Mouse (Mus musculus) hindbrain, embryonic 11.5 days (tissue): ENCODE measurements around the gene Apbb2. TPM values are rescaled to one million over a fixed set of nuclear protein-coding genes. Genes with fewer than 3 reads are reported as not detected.

ENCODE experiments used
- ATAC-seq: fragments of 200-750 bp; cut with Nextera tagmentation; 2 replicates; pipeline ENCODE4 v1.8.0; 2017; ENCODE audit warnings: mild to moderate bottlenecking, moderate TSS enrichment, moderate library complexity; ENCODE audit not compliant: low FRiP score
- DNase-seq: peaks from one replicate; pipeline ENCODE4 v3.0.0-alpha.2; 2015; ENCODE audit warnings: low spot score
- H3K27ac ChIP-seq: fragments of 300-500 bp; sonication (generic); 2 replicates; pipeline ENCODE4 v1.5.1; 2014; ENCODE audit warnings: mild to moderate bottlenecking, low read depth, low read length
- H3K27me3 ChIP-seq: fragments of 300-500 bp; sonication (generic); 2 replicates; pipeline ENCODE4 v1.6.1; 2014; ENCODE audit warnings: mild to moderate bottlenecking, low read length, moderate library complexity, mixed read lengths; ENCODE audit not compliant: control insufficient read depth, insufficient read depth
- H3K36me3 ChIP-seq: fragments of 300-500 bp; sonication (generic); 2 replicates; pipeline ENCODE4 v1.6.1; 2014; ENCODE audit warnings: mild to moderate bottlenecking, low read length, moderate library complexity, mixed read lengths; ENCODE audit not compliant: control insufficient read depth, insufficient read depth
- H3K4me1 ChIP-seq: fragments of 300-500 bp; sonication (generic); replicated peaks from 2 replicates; pipeline ENCODE4 v1.6.1; 2014; ENCODE audit warnings: low read length, mixed read lengths; ENCODE audit not compliant: control insufficient read depth, insufficient read depth
- H3K4me2 ChIP-seq: fragments of 300-500 bp; sonication (generic); replicated peaks from 2 replicates; pipeline ENCODE4 v1.6.1; 2014; ENCODE audit warnings: mild to moderate bottlenecking, low read depth, low read length
- H3K4me3 ChIP-seq: fragments of 300-500 bp; sonication (generic); 2 replicates; pipeline ENCODE4 v1.5.1; 2014; ENCODE audit warnings: low read depth, low read length
- H3K9ac ChIP-seq: fragments of 300-500 bp; sonication (generic); 2 replicates; pipeline ENCODE4 v1.6.1; 2014; ENCODE audit warnings: low read depth, low read length
- H3K9me3 ChIP-seq: fragments of 300-500 bp; sonication (generic); 2 replicates; pipeline ENCODE4 v1.6.1; 2016; ENCODE audit warnings: low read length; ENCODE audit not compliant: control insufficient read depth
- WGBS: fragments of 180-500 bp; shearing (Covaris S2); extraction: QIAGEN DNeasy Blood & Tissue Kit; methylation state at CpG from one replicate; pipeline ENCODE4 v1.1.7; 2014; 5-methylcytosine and 5-hydroxymethylcytosine counted together
- polyA plus RNA-seq: library from polyadenylated mRNA; unstranded; fragments of >200 nt; fragmentation: Nextera tagmentation; extraction: Ambion mirVana; gene quantifications from 2 replicates; pipeline ENCODE4 v1.2.1, GENCODE M21; 2014

Gene Apbb2
- polyA plus RNA-seq, 1 experiment from 2014 or later = 43.0 TPM

DNA sequence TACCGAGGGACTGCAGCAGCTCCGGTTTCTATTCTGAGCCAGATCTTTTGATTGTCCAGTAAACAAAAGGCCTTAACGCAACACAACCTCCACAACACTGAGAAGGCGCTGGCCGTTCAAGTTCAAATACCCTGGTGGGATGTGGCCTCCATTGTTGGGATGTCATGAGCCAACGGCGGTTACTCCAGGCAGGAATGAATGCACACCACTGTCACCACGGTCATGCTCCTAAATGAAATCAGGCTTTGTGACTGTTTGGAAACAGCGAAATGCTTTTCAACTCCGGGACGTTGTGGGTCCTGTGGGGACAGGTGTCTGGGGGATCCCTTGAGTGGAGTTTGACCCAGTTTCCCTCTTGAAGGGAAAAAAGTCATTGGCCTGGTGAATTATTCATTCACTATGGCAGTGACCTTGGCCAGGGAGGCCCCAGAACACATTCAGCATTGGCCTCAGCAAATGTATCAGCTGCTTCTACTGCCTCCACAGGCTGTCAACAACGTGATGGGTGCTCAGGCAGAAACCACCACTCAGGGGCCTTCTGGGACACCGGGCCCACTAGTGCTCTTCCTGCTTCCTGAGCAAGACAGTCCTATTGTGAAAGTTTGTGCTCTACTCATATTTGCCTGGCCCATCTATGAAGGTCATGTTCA, 244.9 kb downstream of the Apbb2 start:
- Histone ChIP-seq H3K4me2 (no peak overlapping the region), H3K9me3 (no peaks in the 10 kb centered on the region), H3K4me1 (no peaks in the 10 kb centered on the region), H3K9ac (no peak overlapping the region), H3K36me3 (no peaks in the 10 kb centered on the region), H3K4me3 (no peak overlapping the region), H3K27ac (no peak overlapping the region), H3K27me3 (no peaks in the 10 kb centered on the region)
- ATAC-seq (peak; percentile 66), DNase-seq (peak; percentile 26)
- WGBS = 47% methylated on average over 13 of the region's 13 CpGs

DNA sequence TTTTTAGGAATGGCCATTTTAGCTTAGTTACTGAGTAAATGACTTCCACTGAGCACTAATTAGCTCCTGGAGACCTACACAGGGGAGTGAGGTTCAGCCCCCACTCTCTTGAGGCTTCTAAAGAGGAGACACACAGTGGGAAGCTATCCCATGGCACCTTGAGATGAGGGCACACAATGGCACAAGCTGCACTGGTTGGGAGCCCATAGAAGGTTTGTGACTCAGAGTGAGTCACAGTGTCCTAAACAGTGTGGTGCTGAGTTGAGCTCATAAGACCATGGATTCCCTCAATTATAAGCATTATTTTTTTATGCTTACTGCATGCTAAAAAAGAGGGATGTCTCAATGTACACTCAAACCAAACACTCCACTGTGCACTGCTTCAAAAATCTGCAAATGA, 247.5 kb downstream of the Apbb2 start:
- H3K4me2 ChIP-seq = no peak overlapping the region
- H3K9ac ChIP-seq = no peak overlapping the region
- no peaks in the 10 kb centered on the region for H3K4me1 ChIP-seq
- ATAC-seq = no peak
- no peaks in the 10 kb centered on the region for H3K36me3 ChIP-seq
- H3K9me3 ChIP-seq = no peaks in the 10 kb centered on the region
- H3K4me3 ChIP-seq = no peak overlapping the region
- H3K27me3 ChIP-seq = no peaks in the 10 kb centered on the region
- no peak overlapping the region for H3K27ac ChIP-seq
- no peak for DNase-seq

DNA sequence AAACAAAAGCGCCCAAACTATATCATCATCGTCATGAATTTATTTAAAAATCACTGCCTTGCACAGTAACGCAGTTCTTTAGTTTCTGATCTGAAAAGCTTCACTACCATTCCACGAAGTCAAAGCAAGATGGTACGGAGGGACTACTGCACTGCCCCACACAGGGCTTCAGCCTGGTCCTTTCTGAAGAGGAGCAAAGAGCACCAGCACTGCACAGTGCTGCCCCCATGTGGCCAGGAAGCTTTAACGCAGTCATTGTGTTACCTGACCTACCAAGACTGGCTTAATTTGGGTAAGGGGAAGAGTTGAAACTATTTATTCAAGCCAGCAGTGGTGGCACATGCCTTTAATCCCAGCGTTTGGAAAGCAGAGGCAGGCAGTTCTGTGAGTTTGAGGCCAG, 249.6 kb downstream of the Apbb2 start:
- no peak overlapping the region for H3K4me3 ChIP-seq
- no peak overlapping the region for H3K27ac ChIP-seq
- no peaks in the 10 kb centered on the region for H3K4me1 ChIP-seq
- no peaks in the 10 kb centered on the region for H3K9me3 ChIP-seq
- H3K9ac ChIP-seq = no peak overlapping the region
- 43% methylated on average over 7 of the region's 7 CpGs for WGBS
- no peak overlapping the region for H3K4me2 ChIP-seq
- DNase-seq (peak; percentile 81), ATAC-seq (0 out of 2 replicates have a peak, but pooled peaks have one; percentile 30)
- H3K36me3 ChIP-seq = no peaks in the 10 kb centered on the region
- no peaks in the 10 kb centered on the region for H3K27me3 ChIP-seq

DNA sequence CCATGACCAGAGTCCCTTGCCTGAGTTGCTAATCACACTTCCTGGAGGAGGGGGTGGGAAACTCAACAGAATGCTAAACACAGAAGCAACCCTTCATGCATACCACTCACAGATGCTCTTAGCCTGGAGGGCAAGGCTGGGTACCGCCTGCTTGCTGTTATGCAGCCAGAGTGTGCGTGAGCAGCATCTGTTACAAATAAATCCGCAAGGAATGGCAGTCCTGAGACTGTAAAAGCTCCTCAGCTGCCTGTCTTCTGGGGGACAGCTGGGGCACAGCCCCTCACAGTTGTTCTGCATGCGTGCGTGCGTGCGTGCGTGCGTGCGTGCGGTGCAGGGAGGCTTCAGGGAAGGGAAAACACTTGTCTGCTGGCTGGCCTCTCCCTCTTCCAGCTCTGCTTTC, 250.9 kb downstream of the Apbb2 start:
- WGBS = 51% methylated on average over 11 of the region's 11 CpGs
- H3K36me3 ChIP-seq = no peaks in the 10 kb centered on the region
- no peaks in the 10 kb centered on the region for H3K9me3 ChIP-seq
- no peak overlapping the region for H3K4me3 ChIP-seq
- ATAC-seq = peak; percentile 72
- H3K4me1 ChIP-seq = no peaks in the 10 kb centered on the region; the same call in 1 of the 2 replicates
- H3K27ac ChIP-seq = no peak overlapping the region
- H3K27me3 ChIP-seq = no peaks in the 10 kb centered on the region
- no peak overlapping the region for H3K4me2 ChIP-seq
- no peak overlapping the region for H3K9ac ChIP-seq
- peak; percentile 30 for DNase-seq

DNA sequence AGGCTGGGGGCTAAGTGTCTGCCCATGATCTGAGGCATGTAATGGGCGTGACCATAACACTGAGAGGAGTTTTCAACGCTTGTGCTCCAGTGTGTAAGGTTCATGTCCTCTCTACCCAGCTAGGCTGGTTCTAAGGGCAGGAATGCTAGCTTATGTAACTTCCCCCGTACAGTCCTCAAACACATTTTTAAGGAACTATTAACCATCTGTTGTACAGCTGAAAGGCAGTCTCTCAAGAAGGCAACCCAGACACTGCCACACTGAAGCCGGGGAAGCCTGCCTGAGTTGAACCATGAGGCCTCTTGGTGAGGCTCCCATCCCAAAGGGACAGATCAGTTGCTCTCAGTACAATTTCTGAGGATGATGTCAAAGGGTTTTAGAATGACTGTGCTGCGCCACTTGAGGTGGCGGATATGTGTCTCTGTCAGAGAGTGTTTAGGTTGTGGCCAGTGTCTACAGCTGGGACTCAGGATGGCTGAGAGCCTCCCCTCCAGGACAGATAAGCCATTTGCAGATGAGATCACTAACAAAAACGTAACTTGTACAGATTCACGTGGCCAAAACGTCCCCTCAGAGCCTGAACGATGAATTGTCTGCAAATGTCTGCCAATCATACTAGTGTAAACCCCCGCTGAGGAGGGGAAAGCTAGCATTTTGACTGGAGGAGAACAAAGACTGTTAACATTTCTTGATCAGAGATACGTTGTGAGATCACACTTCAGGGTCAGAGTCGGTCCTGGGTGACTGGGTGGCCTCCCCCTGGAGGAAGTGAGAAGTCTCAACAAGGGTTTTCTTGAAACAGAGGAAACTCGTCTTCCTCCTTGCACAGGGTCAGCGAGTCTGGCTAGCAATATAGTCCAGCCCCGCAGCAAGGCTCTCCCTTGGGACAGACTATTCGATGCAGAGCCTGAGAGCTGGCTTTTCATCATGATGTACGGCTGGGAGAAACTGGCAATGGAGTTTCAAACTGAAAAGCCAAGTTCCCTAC, 255.0 kb downstream of the Apbb2 start:
- no peak overlapping the region for H3K4me2 ChIP-seq
- no peaks in the 10 kb centered on the region; the same call in 1 of the 2 replicates for H3K4me1 ChIP-seq
- peak; percentile 29 for DNase-seq

DNA sequence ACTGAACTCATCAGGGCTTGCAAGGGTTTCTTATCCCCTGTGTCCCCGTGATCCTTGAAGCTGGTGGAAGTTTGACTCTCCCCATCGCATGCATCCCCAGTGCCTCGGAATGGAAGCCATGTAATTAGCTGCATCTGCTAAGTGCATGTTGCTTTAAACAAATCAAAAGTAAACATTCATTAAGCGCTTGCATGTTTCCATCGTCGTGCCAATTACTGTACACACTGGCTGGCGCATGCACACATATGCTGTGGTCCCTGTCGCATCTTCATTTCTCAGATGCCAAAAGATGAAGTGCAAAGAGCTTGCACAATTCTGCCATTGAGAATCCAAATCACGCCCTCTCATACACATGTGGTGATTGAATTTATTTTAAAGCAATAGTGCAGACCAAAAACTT, 257.8 kb downstream of the Apbb2 start:
- Histone ChIP-seq H3K27me3 (no peaks in the 10 kb centered on the region), H3K36me3 (no peaks in the 10 kb centered on the region), H3K27ac (no peak overlapping the region), H3K4me1 (no peaks in the 10 kb centered on the region; the same call in 1 of the 2 replicates), H3K9ac (no peak overlapping the region), H3K9me3 (no peaks in the 10 kb centered on the region), H3K4me3 (no peak overlapping the region), H3K4me2 (no peak overlapping the region)
- ATAC-seq (no peak), DNase-seq (no peak)
- 84% methylated on average over 9 of the region's 9 CpGs for WGBS

More for the DNA sequence above, 255.0 kb downstream of the Apbb2 start:
- ATAC-seq = no peak
- no peaks in the 10 kb centered on the region for H3K36me3 ChIP-seq
- WGBS = 68% methylated on average over 18 of the region's 18 CpGs
- H3K9me3 ChIP-seq = no peaks in the 10 kb centered on the region
- H3K27ac ChIP-seq = no peak overlapping the region
- no peak overlapping the region for H3K9ac ChIP-seq
- no peak overlapping the region for H3K4me3 ChIP-seq
- no peaks in the 10 kb centered on the region for H3K27me3 ChIP-seq

DNA sequence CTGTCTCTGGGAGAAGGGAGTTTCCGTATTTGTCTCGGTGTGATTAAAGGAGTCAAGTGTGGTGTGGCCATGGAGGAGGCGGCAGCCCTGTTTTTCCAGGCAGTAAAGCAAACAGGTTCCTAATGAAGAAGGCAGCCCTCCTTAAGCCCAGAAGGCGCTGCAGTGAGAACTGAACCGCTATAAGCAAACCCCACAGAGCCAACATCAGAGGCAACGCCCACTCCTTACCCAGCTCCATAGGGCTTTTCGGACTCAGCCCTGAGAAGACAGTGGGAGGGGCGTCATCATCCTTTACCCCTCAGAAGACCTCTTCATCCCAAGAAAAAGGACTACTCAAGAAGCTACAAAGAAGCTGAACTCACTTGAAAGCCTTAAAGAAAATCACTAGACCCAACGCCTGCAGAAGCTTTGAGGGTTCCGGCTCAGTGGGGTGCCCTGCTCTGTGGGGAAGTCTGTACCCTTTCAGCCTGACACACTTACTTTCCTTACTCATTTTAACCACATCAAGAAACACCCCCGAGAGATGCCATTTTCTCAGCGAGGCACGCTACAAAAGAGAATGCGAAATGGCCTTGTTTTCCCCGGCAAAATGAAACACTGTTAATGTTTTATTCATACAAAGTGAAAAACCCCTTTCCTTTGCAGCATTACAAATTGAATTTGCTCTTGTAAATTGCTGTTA, 258.7 kb downstream of the Apbb2 start:
- Histone ChIP-seq H3K27ac (no peak overlapping the region), H3K4me3 (no peak overlapping the region), H3K9ac (no peak overlapping the region), H3K4me1 (no peaks in the 10 kb centered on the region; the same call in 1 of the 2 replicates), H3K36me3 (no peaks in the 10 kb centered on the region), H3K9me3 (no peaks in the 10 kb centered on the region), H3K4me2 (no peak overlapping the region), H3K27me3 (no peaks in the 10 kb centered on the region)
- no peak for DNase-seq
- ATAC-seq = no peak
- WGBS = 54% methylated on average over 15 of the region's 15 CpGs

DNA sequence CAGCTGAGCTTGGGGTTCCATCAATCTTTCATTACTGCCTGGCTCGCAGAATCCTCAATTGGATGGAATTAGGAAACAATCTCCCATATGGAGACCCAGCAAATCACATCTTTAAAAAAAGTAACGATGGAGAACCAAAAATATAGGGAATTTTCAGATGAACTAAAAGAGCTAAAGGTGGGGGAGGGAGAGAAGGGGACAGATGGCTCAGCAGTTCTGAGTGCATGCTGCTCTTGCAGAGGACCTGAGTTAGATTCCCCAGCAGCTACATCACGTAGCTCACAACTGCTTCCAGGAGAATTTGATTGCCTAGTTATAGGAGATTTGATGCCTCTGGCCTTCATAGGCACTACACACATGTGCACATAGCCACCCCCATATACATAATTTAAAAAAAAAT, 263.4 kb downstream of the Apbb2 start:
- Histone ChIP-seq H3K9ac (no peak overlapping the region), H3K4me2 (no peak overlapping the region), H3K27ac (no peak overlapping the region), H3K9me3 (no peaks in the 10 kb centered on the region), H3K36me3 (no peaks in the 10 kb centered on the region), H3K27me3 (no peaks in the 10 kb centered on the region), H3K4me3 (no peak overlapping the region), H3K4me1 (no peaks in the 10 kb centered on the region)
- no peak for DNase-seq
- WGBS = 79% methylated on average over 3 of the region's 3 CpGs
- ATAC-seq = no peak
